Mouse (Mus musculus): ENCODE results near the gene Olfr67. TPM values are rescaled to one million over a fixed set of nuclear protein-coding genes. Genes with fewer than 3 reads are reported as not detected.
"Not testable (repeated sequence)": the region's sequence is repeated elsewhere in the genome, so short reads cannot be mapped to it uniquely, and the experiment has no call there.

Olfr67 gene
- polyA plus RNA-seq, 2 experiments, result not detected

DNA sequence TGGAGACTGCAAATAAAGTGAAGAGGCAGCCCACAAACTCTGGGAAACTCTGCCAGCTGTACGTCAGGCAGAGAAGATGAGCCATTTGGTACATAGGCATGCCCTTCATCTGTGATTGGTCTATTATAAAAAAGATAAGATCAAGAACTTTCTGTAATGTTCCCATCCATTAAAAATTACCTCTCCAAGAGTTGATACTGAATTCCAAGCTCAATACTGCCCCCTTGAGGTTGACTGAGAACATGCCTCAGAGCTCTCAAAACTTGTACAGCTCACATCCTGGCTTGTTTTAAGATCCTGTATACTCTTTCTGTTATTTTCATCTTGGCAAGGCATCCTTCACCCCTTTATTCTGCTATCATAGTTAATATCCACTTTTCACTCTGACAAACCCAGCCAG, 15.2 kb upstream of the Olfr67 start:
- Histone ChIP-seq H3K4me1 (ENCODE audit: control insufficient read depth, insufficient read depth, low read length) (no peaks in the 10 kb centered on the region), H3K4me2 (replicated peaks; ENCODE audit: low read depth, low read length, severe bottlenecking) (no peak overlapping the region), H3K9me3 (ENCODE audit: control insufficient read depth, low read length) (no peaks in the 10 kb centered on the region), H3K9ac (ENCODE audit: low read depth, low read length, severe bottlenecking) (no peak overlapping the region), H3K36me3 (ENCODE audit: control insufficient read depth, insufficient read depth, low read length) (no peaks in the 10 kb centered on the region), H3K4me3 (replicated peaks; ENCODE audit: low read length) (no peak overlapping the region), H3K27ac (replicated peaks; ENCODE audit: low read depth, low read length) (no peak overlapping the region), H3K27me3 (ENCODE audit: control insufficient read depth, insufficient read depth, low read length) (no peaks in the 10 kb centered on the region)
- ATAC-seq (ENCODE audit: low FRiP score, low read depth) (no peak), DNase-seq (ENCODE audit: low spot score) (peak; percentile 33)
- WGBS, result 69% methylated on average over 1 of the region's 1 CpGs
- no peak for TF ChIP-seq POLR2A (IDR thresholded peaks at IDR 0.05; ENCODE audit: borderline replicate concordance, extremely low read depth, insufficient read depth, insufficient read length)

DNA sequence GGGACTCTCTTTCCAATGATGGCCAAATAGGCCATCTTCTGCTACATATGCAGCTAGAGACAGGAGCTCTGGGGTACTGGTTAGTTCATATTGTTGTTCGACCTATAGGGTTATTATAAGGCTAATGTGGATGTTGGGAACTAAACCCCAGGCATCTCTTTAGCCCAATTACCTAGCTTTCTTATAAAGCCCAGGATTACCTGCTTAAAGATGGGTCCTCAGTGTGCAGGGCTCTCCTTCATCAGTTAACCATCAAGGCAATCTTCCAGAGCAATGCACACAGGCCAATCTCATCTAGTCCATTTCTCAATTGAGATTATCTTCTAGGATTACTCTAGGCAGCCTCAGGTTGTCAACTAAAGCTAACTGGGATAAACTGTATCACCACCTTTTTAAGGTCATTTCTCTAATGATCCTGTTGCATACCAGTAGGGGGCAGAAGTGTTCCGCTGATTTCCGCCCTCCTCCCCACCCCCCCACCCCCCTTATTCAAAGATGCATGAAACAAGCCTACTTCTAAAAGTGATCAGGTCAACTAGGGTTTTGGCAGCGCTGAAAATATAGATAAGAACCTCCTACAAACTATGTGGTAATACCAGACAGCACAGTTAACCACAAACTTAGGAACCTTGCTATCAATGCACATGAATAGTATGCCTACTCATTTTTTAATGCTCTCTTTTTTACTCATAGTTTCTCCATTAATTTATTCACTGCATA, 1.2 kb upstream of the Olfr67 start:
- TF ChIP-seq POLR2A (IDR thresholded peaks at IDR 0.05; ENCODE audit: borderline replicate concordance, extremely low read depth, insufficient read depth, insufficient read length), result no peak
- Histone ChIP-seq H3K27me3 (ENCODE audit: control insufficient read depth, insufficient read depth, low read length) (no peaks in the 10 kb centered on the region), H3K9ac (ENCODE audit: low read depth, low read length, severe bottlenecking) (no peak overlapping the region), H3K36me3 (ENCODE audit: control insufficient read depth, insufficient read depth, low read length) (no peaks in the 10 kb centered on the region), H3K4me2 (replicated peaks; ENCODE audit: low read depth, low read length, severe bottlenecking) (no peak overlapping the region), H3K27ac (replicated peaks; ENCODE audit: low read depth, low read length) (no peak overlapping the region), H3K9me3 (ENCODE audit: control insufficient read depth, low read length) (no peaks in the 10 kb centered on the region), H3K4me3 (replicated peaks; ENCODE audit: low read length) (no peak overlapping the region), H3K4me1 (ENCODE audit: control insufficient read depth, insufficient read depth, low read length) (no peaks in the 10 kb centered on the region)
- WGBS, result 28% methylated on average over 4 of the region's 4 CpGs
- DNase-seq (ENCODE audit: low spot score), result no peak
- no peak for ATAC-seq (ENCODE audit: low FRiP score, low read depth)

DNA sequence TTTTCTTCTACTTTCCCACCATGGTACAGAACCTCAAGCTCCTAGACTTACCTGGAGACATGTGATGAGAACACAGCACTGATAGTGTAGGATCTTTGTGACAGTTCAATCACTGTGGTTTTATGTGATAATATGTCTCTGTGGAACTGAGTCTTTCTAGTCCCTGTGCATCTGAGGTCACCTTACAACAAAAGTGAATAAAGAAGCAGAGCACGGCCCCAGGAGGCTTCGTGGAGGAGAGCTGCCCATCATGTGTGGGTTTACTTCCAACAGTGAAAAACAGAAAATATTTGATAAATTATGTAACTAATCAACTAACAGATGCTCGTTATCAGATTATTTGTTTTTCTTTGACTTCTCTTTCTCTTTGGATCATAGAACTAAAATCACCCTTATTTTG, 12.0 kb downstream of the Olfr67 start, which contains the start of gene Olfr68:
TSS of gene Olfr68 (minus strand) at position 101 of the 400 bp plus-strand sequence.
- DNase-seq (ENCODE audit: low spot score) (no peak), ATAC-seq (ENCODE audit: low FRiP score, low read depth) (no peak)
- Histone ChIP-seq H3K9ac (ENCODE audit: low read depth, low read length, severe bottlenecking) (no peak within 1 kb of the TSS), H3K4me1 (ENCODE audit: control insufficient read depth, insufficient read depth, low read length) (no peaks in the 10 kb centered on the region), H3K9me3 (ENCODE audit: control insufficient read depth, low read length) (no peaks in the 10 kb centered on the region), H3K4me3 (replicated peaks; ENCODE audit: low read length) (no peak within 1 kb of the TSS), H3K4me2 (replicated peaks; ENCODE audit: low read depth, low read length, severe bottlenecking) (no peak within 1 kb of the TSS), H3K27me3 (ENCODE audit: control insufficient read depth, insufficient read depth, low read length) (no peaks in the 10 kb centered on the region), H3K36me3 (ENCODE audit: control insufficient read depth, insufficient read depth, low read length) (no peaks in the 10 kb centered on the region), H3K27ac (replicated peaks; ENCODE audit: low read depth, low read length) (no peak within 1 kb of the TSS)
- no peak for TF ChIP-seq POLR2A (IDR thresholded peaks at IDR 0.05; ENCODE audit: borderline replicate concordance, extremely low read depth, insufficient read depth, insufficient read length)
- 74% methylated on average over 3 of the region's 3 CpGs for WGBS

DNA sequence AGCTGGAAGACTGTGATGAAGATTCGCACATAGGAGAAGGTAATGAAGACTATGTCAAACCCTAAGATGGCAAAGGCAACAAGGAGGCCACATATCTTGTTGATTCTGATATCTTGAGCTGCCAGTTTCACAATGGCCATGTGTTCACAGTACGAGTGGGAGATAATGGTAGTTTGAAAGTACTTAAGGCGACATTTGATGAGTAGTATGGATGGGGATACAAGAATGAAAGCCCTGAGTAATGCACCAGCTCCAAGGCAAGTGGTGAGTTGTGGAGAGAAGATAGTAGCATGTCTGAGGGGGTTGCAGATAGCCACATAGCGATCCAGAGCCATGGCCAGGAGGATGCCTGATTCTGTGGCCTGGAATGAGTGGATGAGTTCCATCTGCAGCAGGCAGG, 14.0 kb downstream of the Olfr67 start:
- H3K9me3 ChIP-seq (ENCODE audit: control insufficient read depth, low read length); DNase-seq (ENCODE audit: low spot score); H3K27ac ChIP-seq (replicated peaks; ENCODE audit: low read depth, low read length); H3K4me1 ChIP-seq (ENCODE audit: control insufficient read depth, insufficient read depth, low read length); H3K4me2 ChIP-seq (replicated peaks; ENCODE audit: low read depth, low read length, severe bottlenecking); H3K4me3 ChIP-seq (replicated peaks; ENCODE audit: low read length); H3K9ac ChIP-seq (ENCODE audit: low read depth, low read length, severe bottlenecking); H3K36me3 ChIP-seq (ENCODE audit: control insufficient read depth, insufficient read depth, low read length); H3K27me3 ChIP-seq (ENCODE audit: control insufficient read depth, insufficient read depth, low read length); ATAC-seq (ENCODE audit: low FRiP score, low read depth): not testable (repeated sequence)
- 86% methylated on average over 4 of the region's 4 CpGs for WGBS

DNA sequence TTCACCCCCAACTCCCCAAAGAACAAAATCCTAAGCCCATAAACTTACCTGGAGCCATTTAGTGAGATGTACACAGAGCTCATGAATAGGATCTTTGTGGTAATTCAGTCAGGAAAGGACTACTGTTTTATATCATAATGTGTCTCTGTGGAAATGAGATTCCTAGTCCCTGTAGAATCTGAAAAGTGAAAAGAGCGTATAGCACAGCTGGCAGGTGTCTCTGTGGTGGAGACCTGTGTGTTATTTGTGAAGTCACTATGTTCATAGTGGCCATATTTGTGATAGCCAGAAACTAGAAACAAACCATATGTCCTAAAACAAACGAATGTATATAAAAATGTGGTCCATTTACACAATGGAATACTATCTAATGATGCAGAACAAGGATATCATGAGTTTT, 20.1 kb downstream of the Olfr67 start, which contains the start of gene Olfr69:
TSS of gene Olfr69 (minus strand) at position 101 of the 400 bp plus-strand sequence.
- Histone ChIP-seq H3K9ac (ENCODE audit: low read depth, low read length, severe bottlenecking) (no peak within 1 kb of the TSS), H3K36me3 (ENCODE audit: control insufficient read depth, insufficient read depth, low read length) (no peaks in the 10 kb centered on the region), H3K27ac (replicated peaks; ENCODE audit: low read depth, low read length) (no peak within 1 kb of the TSS), H3K27me3 (ENCODE audit: control insufficient read depth, insufficient read depth, low read length) (no peaks in the 10 kb centered on the region), H3K9me3 (ENCODE audit: control insufficient read depth, low read length) (no peaks in the 10 kb centered on the region), H3K4me3 (replicated peaks; ENCODE audit: low read length) (no peak within 1 kb of the TSS), H3K4me1 (ENCODE audit: control insufficient read depth, insufficient read depth, low read length) (no peaks in the 10 kb centered on the region), H3K4me2 (replicated peaks; ENCODE audit: low read depth, low read length, severe bottlenecking) (no peak within 1 kb of the TSS)
- DNase-seq (ENCODE audit: low spot score) (no peak), ATAC-seq (ENCODE audit: low FRiP score, low read depth) (no peak)
- no peak for TF ChIP-seq POLR2A (IDR thresholded peaks at IDR 0.05; ENCODE audit: borderline replicate concordance, extremely low read depth, insufficient read depth, insufficient read length)
- WGBS, result 74% methylated on average over 2 of the region's 2 CpGs

DNA sequence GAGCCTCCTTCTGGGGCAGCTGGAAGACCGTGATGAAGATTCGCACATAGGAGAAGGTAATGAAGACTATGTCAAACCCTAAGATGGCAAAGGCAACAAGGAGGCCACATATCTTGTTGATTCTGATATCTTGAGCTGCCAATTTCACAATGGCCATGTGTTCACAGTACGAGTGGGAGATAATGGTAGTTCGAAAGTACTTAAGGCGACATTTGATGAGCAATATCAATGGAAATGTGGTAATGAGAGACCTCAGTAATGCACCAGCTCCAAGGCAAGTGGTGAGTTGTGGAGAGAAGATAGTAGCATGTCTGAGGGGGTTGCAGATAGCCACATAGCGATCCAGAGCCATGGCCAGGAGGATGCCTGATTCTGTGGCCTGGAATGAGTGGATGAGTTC, 23.9 kb downstream of the Olfr67 start:
- not testable (repeated sequence) for H3K9me3 ChIP-seq (ENCODE audit: control insufficient read depth, low read length); H3K4me2 ChIP-seq (replicated peaks; ENCODE audit: low read depth, low read length, severe bottlenecking); H3K27me3 ChIP-seq (ENCODE audit: control insufficient read depth, insufficient read depth, low read length); H3K4me1 ChIP-seq (ENCODE audit: control insufficient read depth, insufficient read depth, low read length); H3K27ac ChIP-seq (replicated peaks; ENCODE audit: low read depth, low read length); H3K36me3 ChIP-seq (ENCODE audit: control insufficient read depth, insufficient read depth, low read length); H3K9ac ChIP-seq (ENCODE audit: low read depth, low read length, severe bottlenecking); DNase-seq (ENCODE audit: low spot score); ATAC-seq (ENCODE audit: low FRiP score, low read depth); H3K4me3 ChIP-seq (replicated peaks; ENCODE audit: low read length)
- WGBS, result 96% methylated on average over 5 of the region's 6 CpGs

DNA sequence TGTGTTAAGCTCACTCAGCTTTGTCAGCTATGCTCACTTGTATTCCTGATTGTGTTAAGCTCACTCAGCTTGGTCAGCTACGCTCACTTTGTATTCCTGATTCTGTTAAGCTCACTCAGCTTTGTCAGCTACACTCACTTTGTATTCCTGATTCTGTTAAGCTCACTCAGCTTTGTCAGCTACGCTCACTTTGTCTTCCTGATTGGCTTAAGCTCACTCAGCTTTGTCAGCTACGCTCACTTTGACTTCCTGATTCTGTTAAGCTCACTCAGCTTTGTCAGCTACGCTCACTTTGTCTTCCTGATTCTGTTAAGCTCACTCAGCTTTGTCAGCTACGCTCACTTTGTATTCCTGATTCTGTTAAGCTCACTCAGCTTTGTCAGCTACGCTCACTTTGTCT, 29.4 kb downstream of the Olfr67 start:
- not testable (repeated sequence) for H3K4me3 ChIP-seq (replicated peaks; ENCODE audit: low read length); H3K36me3 ChIP-seq (ENCODE audit: control insufficient read depth, insufficient read depth, low read length); H3K4me2 ChIP-seq (replicated peaks; ENCODE audit: low read depth, low read length, severe bottlenecking); H3K9me3 ChIP-seq (ENCODE audit: control insufficient read depth, low read length); H3K9ac ChIP-seq (ENCODE audit: low read depth, low read length, severe bottlenecking); H3K4me1 ChIP-seq (ENCODE audit: control insufficient read depth, insufficient read depth, low read length); ATAC-seq (ENCODE audit: low FRiP score, low read depth); DNase-seq (ENCODE audit: low spot score); H3K27me3 ChIP-seq (ENCODE audit: control insufficient read depth, insufficient read depth, low read length); H3K27ac ChIP-seq (replicated peaks; ENCODE audit: low read depth, low read length)
- WGBS, result 89% methylated on average over 6 of the region's 6 CpGs

Data from limb, embryonic 14.5 days (tissue).